11 mouse cellular contexts compared by ENCODE assay signal in genomic region chr6:30355701-30356100, GRCm38 (mm10). TPM values are rescaled to one million over a fixed set of nuclear protein-coding genes. Genes with fewer than 3 reads are reported as not detected.
DNase-seq lines count a peak whose midpoint lies in the region; ATAC-seq lines count a peak whose summit lies in the region.
"Had no signal": no experiment of that assay in that cellular context is flagged by ENCODE, and none has a peak within 500 bp of the region (broad histone marks: within the 10 kb centered on the region; RNA-seq: fewer than 3 reads in every experiment).

No protein-coding gene starts in this region.

- no peak overlapping the region for H3K4me3 ChIP-seq in midbrain, embryonic 13.5 days (replicated peaks)
- H3K4me3 ChIP-seq: forebrain, embryonic 10.5 days; limb, embryonic 12.5 days had no signal

- no peak overlapping the region for H3K4me2 ChIP-seq in midbrain, embryonic 13.5 days (replicated peaks)
- H3K4me2 ChIP-seq: limb, embryonic 12.5 days had no signal

- intact Hi-C loops in heart, postnatal 10 days (cut with DNase I) = loop anchor here (2.0 to 5.0 kb wide), 6 partner anchors 53 to 503 kb away; no protein-coding TSS in a partner anchor

- H3K4me1 ChIP-seq in midbrain, embryonic 13.5 days (replicated peaks) = no peaks in the 10 kb centered on the region
- H3K4me1 ChIP-seq: limb, embryonic 12.5 days had no signal

- H3K36me3 ChIP-seq in midbrain, embryonic 13.5 days = no peaks in the 10 kb centered on the region
- H3K36me3 ChIP-seq: forebrain, embryonic 10.5 days; limb, embryonic 12.5 days had no signal

- WGBS in midbrain, embryonic 13.5 days = 87% methylated on average over 8 of the region's 8 CpGs

- DNase-seq in heart, adult 18-20 months = peak; percentile 39 to 57
- no peak for DNase-seq in heart, postnatal 10 days
- peak; percentile 16 for DNase-seq in thymus, postnatal 4 days
- no peak for DNase-seq in thymus, adult 18-20 months
- peak; percentile 34 for DNase-seq in gastrocnemius, postnatal 10 days
- DNase-seq in T-cell, adult 2 months (ENCODE audit: low spot score) = no peak
- DNase-seq in adipocyte (ENCODE audit: low spot score) = no peak
- DNase-seq: right cerebral cortex, adult 18-20 months had no signal

- no peak overlapping the region for H3K27ac ChIP-seq in midbrain, embryonic 13.5 days
- H3K27ac ChIP-seq: forebrain, embryonic 10.5 days; limb, embryonic 12.5 days had no signal

- no peaks in the 10 kb centered on the region for H3K9me3 ChIP-seq in midbrain, embryonic 13.5 days
- H3K9me3 ChIP-seq: forebrain, embryonic 10.5 days; limb, embryonic 12.5 days had no signal

- H3K27me3 ChIP-seq in midbrain, embryonic 13.5 days = no peaks in the 10 kb centered on the region
- H3K27me3 ChIP-seq: limb, embryonic 12.5 days had no signal

- no peak for ATAC-seq in midbrain, embryonic 13.5 days

- H3K9ac ChIP-seq in midbrain, embryonic 13.5 days (replicated peaks) = no peak overlapping the region
- H3K9ac ChIP-seq: limb, embryonic 12.5 days had no signal

RNA-seq across cellular contexts. Expression of gene Zc3hc1, which starts 35.1 kb away (rescaled TPM):
- total RNA-seq in heart, adult 18-20 months (2021) = 10 to 100 TPM; 14.8 to 19.3 TPM
- 10 to 100 TPM; 17.2 to 21.9 TPM for total RNA-seq in heart, postnatal 10 days (2021)
- 10 to 100 TPM; 15.8 to 19.4 TPM for total RNA-seq in gastrocnemius, postnatal 10 days (2021)
- 66.7 and 68.4 TPM in 2 replicates for polyA plus RNA-seq in midbrain, embryonic 13.5 days (2015; fragmentation: Nextera tagmentation; extraction: Ambion mirVana)

RNA-seq across cellular contexts. Expression of gene Klhdc10, which starts 46.0 kb away (rescaled TPM):
- total RNA-seq in heart, adult 18-20 months (2021) = 10 to 100 TPM; 42.6 to 42.8 TPM
- total RNA-seq in heart, postnatal 10 days (2021) = 10 to 100 TPM; 68.3 to 70.4 TPM
- total RNA-seq in gastrocnemius, postnatal 10 days (2021) = 10 to 100 TPM; 52.8 to 54.8 TPM
- polyA plus RNA-seq in midbrain, embryonic 13.5 days (2015; fragmentation: Nextera tagmentation; extraction: Ambion mirVana) = 35.2 and 35.6 TPM in 2 replicates

RNA-seq across cellular contexts. Expression of gene Ube2h, which starts 51.4 kb away (rescaled TPM):
- 10 to 100 TPM; 56.8 to 63.6 TPM for total RNA-seq in heart, adult 18-20 months (2021)
- total RNA-seq in heart, postnatal 10 days (2021) = 10 to 100 TPM; 84.2 to 86.2 TPM
- 10 to 100 TPM; 64.8 to 68.6 TPM for total RNA-seq in gastrocnemius, postnatal 10 days (2021)
- 57.6 and 66.0 TPM in 2 replicates for polyA plus RNA-seq in midbrain, embryonic 13.5 days (2015; fragmentation: Nextera tagmentation; extraction: Ambion mirVana)

Comparison
In these comparisons a context has a peak if more than half of its experiments do, and no peak if none do; other contexts are left out.
1. DNase-seq: peak in heart, adult 18-20 months (2 of 2), thymus, postnatal 4 days (single experiment) and gastrocnemius, postnatal 10 days (single experiment); none in heart, postnatal 10 days (0 of 2), thymus, adult 18-20 months (0 of 2), T-cell, adult 2 months (single experiment) and adipocyte (single experiment).